Mouse (Mus musculus): ENCODE measurements around the gene Ccl27a. TPM values are rescaled to one million over a fixed set of nuclear protein-coding genes. Genes with fewer than 3 reads are reported as not detected.
"Not testable (repeated sequence)": the region's sequence is repeated elsewhere in the genome, so short reads cannot be mapped to it uniquely, and the experiment has no call there.

The Ccl27a gene
- polyA plus RNA-seq (2016; fragmentation: Nextera tagmentation; extraction: Ambion mirVana) = 119 and 122 TPM in 2 replicates

- H3K9me3 ChIP-seq; ATAC-seq (ENCODE audit: low FRiP score); H3K36me3 ChIP-seq (replicated peaks); H3K27me3 ChIP-seq; H3K4me1 ChIP-seq: not testable (repeated sequence)
- peak within 1 kb of the TSS; percentile 53 for H3K4me2 ChIP-seq
- H3K4me3 ChIP-seq (replicated peaks) = peak within 1 kb of the TSS; percentile 47
- 2% methylated on average over 12 of the region's 14 CpGs for WGBS
- H3K9ac ChIP-seq = peak within 1 kb of the TSS; percentile 54
- H3K27ac ChIP-seq = peak within 1 kb of the TSS; percentile 53; the same call in 1 of the 2 replicates
Measured at GRCm38 (mm10) chr4:41774002-41774401, at the start of gene Ccl27a. Gene Ccl27a (minus strand): TSS chr4:41774247.

DNA sequence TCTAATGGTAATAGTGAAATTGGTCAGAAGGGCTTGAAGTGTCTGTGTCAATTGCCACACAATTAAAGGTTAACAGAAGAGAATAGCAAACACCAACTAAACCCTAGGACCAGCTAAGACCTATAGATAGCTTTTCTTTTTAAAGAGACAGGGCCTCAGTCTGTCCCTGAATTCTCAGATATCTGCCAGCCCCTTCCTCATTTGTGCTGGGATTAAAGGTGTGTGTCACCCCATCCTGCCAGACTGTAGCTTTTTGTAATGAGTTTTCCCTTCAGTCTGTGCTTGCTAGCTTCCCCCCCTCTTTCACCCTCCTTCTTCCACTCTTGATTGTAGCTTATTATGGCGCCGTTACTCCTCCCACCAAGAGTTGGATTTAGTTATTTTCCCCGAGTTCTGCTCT, 9.2 kb upstream of the Ccl27a start:
- not testable (repeated sequence) for H3K9ac ChIP-seq; ATAC-seq (ENCODE audit: low FRiP score); H3K27ac ChIP-seq; H3K27me3 ChIP-seq; H3K36me3 ChIP-seq (replicated peaks); H3K4me3 ChIP-seq (replicated peaks); H3K4me2 ChIP-seq; H3K4me1 ChIP-seq; H3K9me3 ChIP-seq
- WGBS = 12% methylated on average over 3 of the region's 3 CpGs

- not testable (repeated sequence) for ATAC-seq (ENCODE audit: low FRiP score); H3K9ac ChIP-seq; H3K9me3 ChIP-seq; H3K36me3 ChIP-seq (replicated peaks); H3K27me3 ChIP-seq; H3K4me2 ChIP-seq; H3K27ac ChIP-seq; H3K4me1 ChIP-seq; H3K4me3 ChIP-seq (replicated peaks)
- 29% methylated on average over 4 of the region's 4 CpGs for WGBS
Measured at GRCm38 (mm10) chr4:41782711-41783110, 8.7 kb upstream of the Ccl27a start.

- not testable (repeated sequence) for H3K4me1 ChIP-seq; H3K27ac ChIP-seq; ATAC-seq (ENCODE audit: low FRiP score)
Measured at GRCm38 (mm10) chr4:41781748-41782485, 7.9 kb upstream of the Ccl27a start.

GRCm38 (mm10) chr4:41781271-41781670, 7.2 kb upstream of the Ccl27a start:
- H3K27me3 ChIP-seq; H3K9ac ChIP-seq; H3K27ac ChIP-seq; H3K4me1 ChIP-seq; H3K4me2 ChIP-seq; H3K4me3 ChIP-seq (replicated peaks); ATAC-seq (ENCODE audit: low FRiP score); H3K9me3 ChIP-seq; H3K36me3 ChIP-seq (replicated peaks): not testable (repeated sequence)
- 17% methylated on average over 9 of the region's 9 CpGs for WGBS

More at GRCm38 (mm10) chr4:41781748-41782485, 7.9 kb upstream of the Ccl27a start:
- not testable (repeated sequence) for H3K9ac ChIP-seq; H3K36me3 ChIP-seq (replicated peaks); H3K4me3 ChIP-seq (replicated peaks); H3K9me3 ChIP-seq; H3K27me3 ChIP-seq
- WGBS = 18% methylated on average over 14 of the region's 21 CpGs
- H3K4me2 ChIP-seq = 0 out of 2 replicates have a peak overlapping the region, but pooled peaks have one; percentile 4

GRCm38 (mm10) chr4:41775840-41776239, 1.8 kb upstream of the Ccl27a start:
- not testable (repeated sequence) for H3K4me3 ChIP-seq (replicated peaks); H3K9ac ChIP-seq; H3K4me2 ChIP-seq; H3K27ac ChIP-seq; H3K27me3 ChIP-seq; H3K4me1 ChIP-seq; ATAC-seq (ENCODE audit: low FRiP score); H3K36me3 ChIP-seq (replicated peaks); H3K9me3 ChIP-seq
- WGBS = 79% methylated on average over 1 of the region's 1 CpGs

- H3K4me1 ChIP-seq; H3K27me3 ChIP-seq; H3K36me3 ChIP-seq (replicated peaks); ATAC-seq (ENCODE audit: low FRiP score); H3K9me3 ChIP-seq; H3K9ac ChIP-seq: not testable (repeated sequence)
- H3K4me3 ChIP-seq (replicated peaks) = peak overlapping the region; percentile 47
- H3K27ac ChIP-seq = 0 out of 2 replicates have a peak overlapping the region, but pooled peaks have one; percentile 26
- 61% methylated on average over 3 of the region's 3 CpGs for WGBS
- H3K4me2 ChIP-seq = peak overlapping the region; percentile 50
Measured at GRCm38 (mm10) chr4:41774506-41774905, 459 bp upstream of the Ccl27a start.

GRCm38 (mm10) chr4:41773502-41773901, 545 bp downstream of the Ccl27a start:
- not testable (repeated sequence) for H3K9me3 ChIP-seq; H3K27me3 ChIP-seq; H3K36me3 ChIP-seq (replicated peaks); ATAC-seq (ENCODE audit: low FRiP score); H3K4me1 ChIP-seq
- Histone ChIP-seq H3K4me3 (replicated peaks) (peak overlapping the region; percentile 47), H3K4me2 (peak overlapping the region; percentile 53), H3K9ac (peak overlapping the region; percentile 54), H3K27ac (peak overlapping the region; percentile 53; the same call in 1 of the 2 replicates)
- WGBS = under 1% methylated on average over 23 of the region's 25 CpGs

- Histone ChIP-seq H3K4me2 (peak overlapping the region; percentile 42), H3K4me3 (replicated peaks) (peak overlapping the region; percentile 30)
- H3K9ac ChIP-seq; H3K9me3 ChIP-seq; H3K4me1 ChIP-seq; H3K36me3 ChIP-seq (replicated peaks); H3K27ac ChIP-seq; H3K27me3 ChIP-seq; ATAC-seq (ENCODE audit: low FRiP score): not testable (repeated sequence)
- WGBS = 8% methylated on average over 7 of the region's 16 CpGs
Measured at GRCm38 (mm10) chr4:41772946-41773345, 1.1 kb downstream of the Ccl27a start.

DNA sequence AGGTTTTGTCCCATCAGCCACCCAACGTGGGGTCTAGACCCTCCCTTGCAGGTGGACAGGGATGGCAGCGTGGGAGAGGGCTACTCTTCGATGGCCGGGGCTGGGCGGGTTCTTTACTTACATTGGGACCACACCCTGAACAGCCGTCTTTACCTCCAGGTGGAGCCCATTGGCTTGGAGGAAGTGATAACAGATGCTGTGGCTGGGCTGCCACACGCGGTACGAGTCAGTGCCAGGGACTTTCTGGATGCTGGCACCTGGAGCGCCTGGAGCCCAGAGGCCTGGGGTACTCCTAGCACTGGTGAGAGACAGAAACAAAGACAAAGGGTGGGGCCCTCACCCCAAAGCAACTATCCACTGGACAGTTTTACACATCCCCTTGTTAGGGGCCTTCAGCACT, 6.7 kb downstream of the Ccl27a start:
- WGBS = 86% methylated on average over 10 of the region's 10 CpGs
- H3K4me2 ChIP-seq; H3K9ac ChIP-seq; H3K27me3 ChIP-seq; H3K4me1 ChIP-seq; H3K36me3 ChIP-seq (replicated peaks); H3K27ac ChIP-seq; H3K4me3 ChIP-seq (replicated peaks); ATAC-seq (ENCODE audit: low FRiP score); H3K9me3 ChIP-seq: not testable (repeated sequence)

- H3K9me3 ChIP-seq; H3K9ac ChIP-seq; ATAC-seq (ENCODE audit: low FRiP score); H3K27ac ChIP-seq; H3K27me3 ChIP-seq; H3K36me3 ChIP-seq (replicated peaks); H3K4me2 ChIP-seq; H3K4me3 ChIP-seq (replicated peaks): not testable (repeated sequence)
- WGBS = 78% methylated on average over 4 of the region's 6 CpGs
- H3K4me1 ChIP-seq = peaks cover 33% of the 10 kb centered on the region
Measured at GRCm38 (mm10) chr4:41763176-41763575, 10.9 kb downstream of the Ccl27a start.

DNA sequence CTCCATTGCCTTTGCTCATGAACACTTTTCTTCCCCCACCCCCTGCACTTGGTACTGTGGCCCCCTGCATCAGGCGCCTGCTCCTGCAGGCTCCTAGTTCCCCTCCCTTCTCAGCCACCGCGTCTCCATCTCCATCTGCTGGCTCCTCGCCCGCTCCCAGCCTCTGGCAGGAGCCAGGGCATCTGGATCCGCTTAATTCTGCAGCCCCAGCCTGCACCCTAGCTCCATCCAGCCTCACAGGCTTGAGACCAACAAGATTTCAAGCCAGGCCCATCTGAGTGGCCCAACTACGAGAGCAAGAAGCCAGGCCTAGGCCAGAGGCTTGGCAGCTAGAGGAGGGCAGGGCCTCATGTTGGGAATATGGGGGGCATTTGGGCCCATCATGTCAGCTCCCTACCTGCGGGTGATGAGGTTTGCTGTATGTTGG, 11.3 kb downstream of the Ccl27a start:
- not testable (repeated sequence) for ATAC-seq (ENCODE audit: low FRiP score); H3K9me3 ChIP-seq; H3K27me3 ChIP-seq; H3K4me3 ChIP-seq (replicated peaks); H3K9ac ChIP-seq; H3K36me3 ChIP-seq (replicated peaks)
- Histone ChIP-seq H3K4me2 (0 out of 2 replicates have a peak overlapping the region, but pooled peaks have one; percentile 3), H3K27ac (peak overlapping the region; percentile 64), H3K4me1 (peaks cover 33% of the 10 kb centered on the region)
- WGBS = 49% methylated on average over 8 of the region's 8 CpGs
